Mouse (Mus musculus) stomach, embryonic 15.5 days (tissue): ENCODE results near the gene Fcer1a. TPM values are rescaled to one million over a fixed set of nuclear protein-coding genes. Genes with fewer than 3 reads are reported as not detected.
"Not testable (repeated sequence)": the region's sequence is repeated elsewhere in the genome, so short reads cannot be mapped to it uniquely, and the experiment has no call there.

Experiments
- ATAC-seq: fragments of 200-750 bp; cut with Nextera tagmentation; 2 replicates; pipeline ENCODE4 v1.8.0; 2017; ENCODE audit warnings: low read depth, moderate number of reproducible peaks, moderate TSS enrichment; ENCODE audit not compliant: insufficient read depth, low FRiP score
- H3K27ac ChIP-seq: fragments of 300-500 bp; sonication (generic); 2 replicates; pipeline ENCODE4 v1.5.1; 2015; ENCODE audit warnings: mild to moderate bottlenecking, inconsistent platforms
- H3K27me3 ChIP-seq: fragments of 300-500 bp; sonication (generic); replicated peaks from 2 replicates; pipeline ENCODE4 v1.6.1; 2015; ENCODE audit warnings: inconsistent platforms
- H3K36me3 ChIP-seq: fragments of 300-500 bp; sonication (generic); 2 replicates; pipeline ENCODE4 v1.6.1; 2015; ENCODE audit warnings: inconsistent platforms
- H3K4me1 ChIP-seq: fragments of 300-500 bp; sonication (generic); 2 replicates; pipeline ENCODE4 v1.6.1; 2015; ENCODE audit warnings: inconsistent platforms
- H3K4me2 ChIP-seq: fragments of 300-500 bp; sonication (generic); 2 replicates; pipeline ENCODE4 v1.6.1; 2015; ENCODE audit warnings: mild to moderate bottlenecking, inconsistent platforms
- H3K4me3 ChIP-seq: fragments of 300-500 bp; sonication (generic); replicated peaks from 2 replicates; pipeline ENCODE4 v1.5.1; 2015; ENCODE audit warnings: inconsistent platforms
- H3K9ac ChIP-seq: fragments of 300-500 bp; sonication (generic); 2 replicates; pipeline ENCODE4 v1.6.1; 2015; ENCODE audit warnings: inconsistent platforms
- H3K9me3 ChIP-seq: fragments of 300-500 bp; sonication (generic); 2 replicates; pipeline ENCODE4 v1.6.1; 2016; ENCODE audit warnings: inconsistent platforms
- WGBS: fragments of 180-500 bp; shearing (Covaris S2); methylation state at CpG from one replicate; pipeline ENCODE4 v1.1.7; 2015; 5-methylcytosine and 5-hydroxymethylcytosine counted together
- polyA plus RNA-seq: library from polyadenylated mRNA; unstranded; fragments of >200 nt; fragmentation: Nextera tagmentation; extraction: Ambion mirVana; gene quantifications from 2 replicates; pipeline ENCODE4 v1.2.1, GENCODE M21; 2015

Gene Fcer1a
- 0.26 TPM in 1 of 2 replicates, not detected in the other for polyA plus RNA-seq

- Histone ChIP-seq H3K36me3 (no peaks in the 10 kb centered on the region), H3K4me2 (no peak within 1 kb of the TSS), H3K4me3 (no peak within 1 kb of the TSS), H3K9ac (no peak within 1 kb of the TSS), H3K4me1 (no peaks in the 10 kb centered on the region), H3K9me3 (no peaks in the 10 kb centered on the region), H3K27ac (no peak within 1 kb of the TSS), H3K27me3 (no peaks in the 10 kb centered on the region)
- ATAC-seq: no peak
- WGBS: 80% methylated on average over 2 of the region's 2 CpGs
Observed at GRCm38 (mm10) chr1:173227081-173227480, at the start of gene Fcer1a. Gene Fcer1a (minus strand): TSS chr1:173227214.

- H3K27me3 ChIP-seq: no peaks in the 10 kb centered on the region
- H3K9me3 ChIP-seq: no peaks in the 10 kb centered on the region
- no peak within 1 kb of the TSS for H3K9ac ChIP-seq
- H3K27ac ChIP-seq: no peak within 1 kb of the TSS
- no peak for ATAC-seq
- no peak within 1 kb of the TSS for H3K4me3 ChIP-seq
- H3K4me2 ChIP-seq: no peak within 1 kb of the TSS
- H3K4me1 ChIP-seq: no peaks in the 10 kb centered on the region
- no peaks in the 10 kb centered on the region for H3K36me3 ChIP-seq
Observed at GRCm38 (mm10) chr1:173265701-173266100, 38.7 kb upstream of the Fcer1a start, which contains the start of gene Olfr418. Gene Olfr418 (plus strand): TSS chr1:173266001.

GRCm38 (mm10) chr1:173249888-173250287 lies 22.9 kb upstream of the Fcer1a start:
- no peak for ATAC-seq
- no peak overlapping the region for H3K4me3 ChIP-seq
- H3K36me3 ChIP-seq: no peaks in the 10 kb centered on the region
- no peaks in the 10 kb centered on the region for H3K27me3 ChIP-seq
- no peak overlapping the region for H3K4me2 ChIP-seq
- no peak overlapping the region for H3K9ac ChIP-seq
- 87% methylated on average over 3 of the region's 3 CpGs for WGBS
- H3K9me3 ChIP-seq: no peaks in the 10 kb centered on the region
- H3K4me1 ChIP-seq: no peaks in the 10 kb centered on the region
- no peak overlapping the region for H3K27ac ChIP-seq

GRCm38 (mm10) chr1:173237004-173237403 lies 10.0 kb upstream of the Fcer1a start:
- not testable (repeated sequence) for H3K9ac ChIP-seq, H3K4me2 ChIP-seq, H3K9me3 ChIP-seq, H3K4me1 ChIP-seq, H3K4me3 ChIP-seq, ATAC-seq, H3K36me3 ChIP-seq, H3K27ac ChIP-seq, H3K27me3 ChIP-seq
- 72% methylated on average over 1 of the region's 1 CpGs for WGBS

DNA sequence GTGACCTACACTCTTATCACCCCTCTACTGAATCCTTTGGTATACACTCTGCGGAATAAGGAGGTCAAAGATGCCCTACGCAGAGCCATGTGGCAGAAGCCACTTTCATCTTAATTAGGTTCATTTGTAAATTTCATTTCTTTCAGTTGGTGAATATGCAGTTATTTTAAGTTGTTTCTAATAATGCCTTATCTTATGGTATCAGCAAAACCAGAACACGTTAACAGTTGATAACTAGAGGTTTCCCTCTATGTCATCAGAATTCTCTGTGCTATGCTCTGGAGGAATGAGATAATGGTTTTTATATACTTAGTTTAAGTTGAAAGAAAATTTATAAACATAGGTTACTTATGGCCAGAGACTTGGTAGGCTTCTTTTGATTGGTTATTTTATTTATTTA lies 10.5 kb downstream of the Fcer1a start:
- ATAC-seq: no peak
- WGBS: 87% methylated on average over 3 of the region's 3 CpGs
- H3K27me3 ChIP-seq: no peaks in the 10 kb centered on the region
- no peaks in the 10 kb centered on the region for H3K4me1 ChIP-seq
- H3K9me3 ChIP-seq: no peaks in the 10 kb centered on the region
- no peak overlapping the region for H3K4me2 ChIP-seq
- H3K27ac ChIP-seq: no peak overlapping the region
- H3K4me3 ChIP-seq: no peak overlapping the region
- no peaks in the 10 kb centered on the region for H3K36me3 ChIP-seq
- no peak overlapping the region for H3K9ac ChIP-seq

DNA sequence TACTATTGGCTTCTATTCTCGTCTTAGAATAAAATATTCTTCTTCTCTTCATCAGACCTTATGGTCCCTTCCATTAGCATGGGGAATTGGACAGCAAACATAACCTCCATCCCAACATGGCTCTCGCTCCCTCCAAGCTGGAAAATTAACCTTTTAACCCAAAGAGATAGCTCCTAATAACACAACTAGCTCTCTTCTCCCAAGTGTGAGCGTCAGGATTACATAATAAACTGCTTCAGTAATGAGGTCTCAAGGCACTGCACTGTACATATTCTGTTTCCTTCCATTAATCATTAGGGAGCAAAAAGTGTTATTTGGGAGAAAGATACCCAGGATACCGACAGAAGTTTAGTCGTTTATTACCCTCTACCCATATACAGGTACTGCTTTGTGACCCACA lies 14.9 kb downstream of the Fcer1a start, which contains the start of gene Olfr1404:
Olfr1404 (plus strand) TSS at position 301 of the 400 bp plus-strand sequence.
- no peak for ATAC-seq
- Histone ChIP-seq H3K4me3 (no peak within 1 kb of the TSS), H3K4me2 (no peak within 1 kb of the TSS), H3K36me3 (no peaks in the 10 kb centered on the region), H3K4me1 (no peaks in the 10 kb centered on the region), H3K9ac (no peak within 1 kb of the TSS), H3K27me3 (no peaks in the 10 kb centered on the region), H3K27ac (no peak within 1 kb of the TSS), H3K9me3 (no peaks in the 10 kb centered on the region)
- 64% methylated on average over 5 of the region's 5 CpGs for WGBS

DNA sequence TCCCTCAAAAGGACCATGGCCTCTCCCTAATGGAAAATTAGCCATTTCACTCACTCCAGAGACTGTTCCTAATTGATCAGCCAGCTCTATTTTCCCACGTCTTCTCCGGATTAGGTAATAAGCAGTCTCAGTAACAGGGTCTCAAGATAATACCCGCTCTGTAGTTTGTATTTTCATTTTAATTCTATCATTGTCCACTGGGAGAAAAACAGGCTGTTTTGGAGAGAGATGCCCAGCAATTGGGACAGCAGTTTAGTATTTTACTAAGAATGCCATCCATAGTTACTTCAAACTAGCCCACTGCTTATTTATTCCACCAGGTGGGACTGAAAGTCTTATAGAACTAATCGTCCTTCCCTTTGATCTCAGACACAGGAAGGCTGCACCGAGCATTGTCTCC lies 29.5 kb downstream of the Fcer1a start, which contains the start of gene Olfr218:
Olfr218 (plus strand) TSS at position 301 of the 400 bp plus-strand sequence.
- Histone ChIP-seq H3K9ac (no peak within 1 kb of the TSS), H3K4me1 (no peaks in the 10 kb centered on the region), H3K36me3 (no peaks in the 10 kb centered on the region), H3K27me3 (no peaks in the 10 kb centered on the region), H3K4me3 (no peak within 1 kb of the TSS), H3K9me3 (no peaks in the 10 kb centered on the region), H3K27ac (no peak within 1 kb of the TSS), H3K4me2 (no peak within 1 kb of the TSS)
- no peak for ATAC-seq
- 76% methylated on average over 5 of the region's 5 CpGs for WGBS

GRCm38 (mm10) chr1:173196359-173196758 lies 30.7 kb downstream of the Fcer1a start:
- H3K9ac ChIP-seq: no peak overlapping the region
- WGBS: 79% methylated on average over 2 of the region's 2 CpGs
- no peaks in the 10 kb centered on the region for H3K4me1 ChIP-seq
- H3K4me2 ChIP-seq: no peak overlapping the region
- no peak overlapping the region for H3K27ac ChIP-seq
- H3K9me3 ChIP-seq: no peaks in the 10 kb centered on the region
- H3K27me3 ChIP-seq: no peaks in the 10 kb centered on the region
- no peak for ATAC-seq
- no peaks in the 10 kb centered on the region for H3K36me3 ChIP-seq
- no peak overlapping the region for H3K4me3 ChIP-seq

- no peak for ATAC-seq
- Histone ChIP-seq H3K36me3 (no peaks in the 10 kb centered on the region), H3K9ac (no peak overlapping the region), H3K4me1 (no peaks in the 10 kb centered on the region), H3K9me3 (no peaks in the 10 kb centered on the region), H3K4me3 (no peak overlapping the region), H3K4me2 (no peak overlapping the region), H3K27ac (no peak overlapping the region), H3K27me3 (no peaks in the 10 kb centered on the region)
- 59% methylated on average over 3 of the region's 3 CpGs for WGBS
Observed at GRCm38 (mm10) chr1:173192059-173192458, 35.0 kb downstream of the Fcer1a start.

- Histone ChIP-seq H3K9me3 (no peaks in the 10 kb centered on the region), H3K4me1 (no peaks in the 10 kb centered on the region), H3K4me3 (no peak within 1 kb of the TSS), H3K27me3 (no peaks in the 10 kb centered on the region), H3K36me3 (no peaks in the 10 kb centered on the region), H3K27ac (no peak within 1 kb of the TSS), H3K4me2 (no peak within 1 kb of the TSS), H3K9ac (no peak within 1 kb of the TSS)
- 56% methylated on average over 3 of the region's 3 CpGs for WGBS
- no peak for ATAC-seq
Observed at GRCm38 (mm10) chr1:173190540-173190939, 36.5 kb downstream of the Fcer1a start, which contains the start of gene Olfr1406. Gene Olfr1406 (minus strand): TSS chr1:173190640.

DNA sequence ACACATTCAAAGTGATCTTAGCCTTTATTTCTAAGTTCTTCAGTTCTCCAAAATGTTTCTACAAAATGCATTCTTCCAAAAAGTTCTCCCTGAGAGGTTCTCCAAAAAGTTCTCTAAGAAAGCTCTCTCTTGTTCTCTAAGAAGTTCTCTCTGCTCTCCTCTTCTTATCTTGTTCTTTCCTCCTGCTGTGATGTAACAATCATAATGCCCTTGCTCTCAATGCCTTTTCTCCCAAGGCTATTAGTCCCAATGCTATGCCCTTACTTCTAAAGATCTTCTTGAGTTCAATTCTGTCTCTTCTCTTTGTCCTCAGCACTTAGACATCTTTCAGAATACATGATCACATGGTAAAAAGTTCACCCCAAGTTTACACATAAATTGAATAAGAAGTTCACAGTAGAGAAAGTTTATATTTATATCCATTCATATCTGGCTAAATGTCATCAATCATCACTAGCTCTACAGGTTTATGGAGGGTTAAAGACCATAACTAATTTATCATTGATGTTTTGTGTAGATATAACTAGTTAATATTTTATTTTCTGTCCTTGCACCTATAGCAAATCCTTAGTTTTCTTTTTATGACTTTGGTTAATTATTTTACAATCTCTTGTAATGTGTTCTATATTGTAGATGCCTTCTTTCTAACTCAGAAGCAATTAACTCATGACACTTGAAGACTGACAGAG lies 52.7 kb downstream of the Fcer1a start:
- Histone ChIP-seq H3K27me3 (no peaks in the 10 kb centered on the region), H3K27ac (no peak overlapping the region), H3K9ac (no peak overlapping the region), H3K36me3 (no peaks in the 10 kb centered on the region), H3K4me3 (no peak overlapping the region), H3K4me2 (no peak overlapping the region), H3K4me1 (no peaks in the 10 kb centered on the region), H3K9me3 (no peaks in the 10 kb centered on the region)
- ATAC-seq: no peak
